Mouse (Mus musculus) CH12F3 (cell line): ENCODE data around the gene Cntnap1.

Experiments
- in situ Hi-C: fragments of 300-500 bp; cut with MboI; formaldehyde crosslinking; loops from 2 replicates; pipeline ENCODE4 v1.14.3; 2020; ENCODE audit warnings: low sequenced_read_pairs

The Cntnap1 gene

DNA sequence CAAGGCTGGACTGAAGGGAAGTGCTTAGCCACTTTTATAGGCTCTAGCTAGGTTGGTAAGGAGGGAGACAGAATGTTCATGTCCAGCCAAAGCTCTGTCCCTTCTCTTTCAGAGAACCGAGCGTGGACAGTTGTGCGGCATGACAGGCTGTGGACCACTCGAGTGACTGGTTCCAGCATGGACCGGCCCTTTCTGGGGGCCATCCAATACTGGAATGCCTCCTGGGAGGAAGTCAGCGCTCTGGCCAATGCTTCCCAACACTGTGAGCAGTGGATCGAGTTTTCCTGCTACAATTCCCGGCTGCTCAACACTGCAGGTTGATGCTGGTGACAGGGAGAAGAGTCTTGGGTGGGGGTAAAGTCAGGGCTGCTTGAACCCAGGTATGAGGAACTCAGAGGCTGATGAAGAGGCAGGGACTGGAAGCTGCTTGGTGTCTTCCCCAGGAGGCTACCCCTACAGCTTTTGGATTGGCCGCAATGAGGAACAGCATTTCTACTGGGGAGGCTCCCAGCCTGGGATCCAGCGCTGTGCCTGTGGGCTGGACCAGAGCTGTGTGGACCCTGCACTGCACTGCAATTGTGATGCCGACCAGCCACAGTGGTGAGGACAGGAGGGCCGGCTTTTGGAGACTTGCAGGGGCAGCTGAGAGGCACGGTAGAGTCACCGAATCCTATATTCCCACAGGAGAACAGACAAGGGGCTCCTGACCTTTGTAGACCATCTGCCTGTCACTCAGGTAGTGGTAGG lies 12.6 kb downstream of the Cntnap1 start:
- in situ Hi-C loops, result no loop called here

GRCm38 (mm10) chr11:101184984-101185383 lies 14.7 kb downstream of the Cntnap1 start:
- in situ Hi-C loops, result no loop called here

GRCm38 (mm10) chr11:101185441-101185840 lies 15.1 kb downstream of the Cntnap1 start:
- in situ Hi-C loops, result no loop called here

DNA sequence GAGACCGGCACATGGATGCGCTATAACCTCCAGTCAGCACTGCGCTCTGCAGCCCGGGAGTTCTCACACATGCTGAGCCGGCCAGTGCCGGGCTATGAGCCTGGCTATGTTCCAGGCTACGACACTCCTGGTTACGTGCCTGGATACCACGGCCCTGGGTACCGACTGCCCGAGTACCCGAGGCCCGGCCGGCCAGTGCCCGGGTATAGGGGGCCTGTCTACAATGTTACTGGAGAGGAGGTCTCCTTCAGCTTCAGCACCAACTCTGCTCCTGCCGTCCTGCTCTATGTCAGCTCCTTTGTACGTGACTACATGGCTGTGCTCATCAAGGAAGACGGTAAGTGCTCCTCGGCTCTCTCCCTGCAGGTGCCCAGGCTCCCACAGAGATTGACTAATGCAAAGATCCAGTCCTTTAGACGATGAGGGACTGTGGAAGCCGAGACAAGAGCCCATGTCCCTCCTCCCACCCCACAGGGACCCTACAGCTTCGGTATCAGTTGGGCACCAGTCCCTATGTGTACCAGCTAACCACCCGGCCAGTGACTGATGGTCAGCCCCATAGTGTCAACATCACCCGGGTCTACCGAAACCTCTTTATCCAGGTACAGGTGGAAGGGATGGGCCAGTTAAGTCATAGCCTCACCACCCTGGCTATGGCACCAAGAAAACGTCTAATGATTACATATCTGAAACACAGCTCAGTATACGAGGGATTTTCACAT lies 16.4 kb downstream of the Cntnap1 start:
- in situ Hi-C loops, result no loop called here

DNA sequence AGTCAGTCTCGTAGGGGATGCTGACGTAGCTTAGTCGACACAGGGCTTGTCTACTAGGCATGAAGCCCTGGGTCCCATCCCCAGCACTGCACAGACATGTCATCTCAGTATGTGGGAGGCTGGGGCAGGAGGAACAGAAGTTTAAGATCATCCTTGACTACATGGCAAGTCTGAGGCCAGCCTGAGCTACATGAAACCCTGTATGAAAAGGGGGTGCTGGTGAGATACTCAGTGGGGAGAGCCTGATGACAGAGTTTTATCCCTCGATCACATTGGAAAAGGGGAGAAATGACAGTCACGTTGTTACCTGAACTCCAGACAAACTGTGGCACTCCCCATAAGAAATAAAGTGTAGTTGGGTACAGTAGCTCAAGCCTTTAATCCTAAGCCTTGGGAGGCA lies 17.2 kb downstream of the Cntnap1 start:
- in situ Hi-C loops, result no loop called here

DNA sequence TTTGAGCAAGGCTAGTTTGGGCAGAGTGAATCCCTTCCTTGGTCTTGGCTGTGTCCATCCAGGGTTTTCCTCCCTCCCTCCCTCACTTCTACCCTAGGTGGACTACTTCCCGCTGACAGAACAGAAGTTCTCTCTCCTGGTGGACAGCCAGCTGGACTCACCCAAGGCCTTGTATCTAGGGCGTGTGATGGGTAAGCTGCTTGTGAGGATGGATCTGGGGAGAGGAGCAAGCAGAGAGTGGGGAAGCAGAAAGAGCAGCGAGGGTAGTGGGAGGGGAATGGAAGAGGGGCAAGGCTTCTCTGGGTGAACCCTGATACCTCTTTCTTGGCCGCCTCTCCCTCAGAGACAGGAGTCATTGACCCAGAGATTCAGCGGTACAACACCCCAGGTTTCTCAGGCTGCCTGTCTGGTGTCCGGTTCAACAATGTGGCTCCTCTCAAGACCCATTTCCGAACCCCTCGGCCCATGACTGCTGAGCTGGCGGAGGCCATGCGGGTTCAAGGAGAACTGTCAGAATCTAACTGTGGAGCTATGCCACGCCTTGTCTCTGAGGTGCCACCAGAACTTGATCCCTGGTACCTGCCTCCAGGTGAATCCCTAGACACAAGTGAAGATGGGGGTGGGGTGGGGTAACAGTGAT lies 18.0 kb downstream of the Cntnap1 start:
- in situ Hi-C loops, result no loop called here

DNA sequence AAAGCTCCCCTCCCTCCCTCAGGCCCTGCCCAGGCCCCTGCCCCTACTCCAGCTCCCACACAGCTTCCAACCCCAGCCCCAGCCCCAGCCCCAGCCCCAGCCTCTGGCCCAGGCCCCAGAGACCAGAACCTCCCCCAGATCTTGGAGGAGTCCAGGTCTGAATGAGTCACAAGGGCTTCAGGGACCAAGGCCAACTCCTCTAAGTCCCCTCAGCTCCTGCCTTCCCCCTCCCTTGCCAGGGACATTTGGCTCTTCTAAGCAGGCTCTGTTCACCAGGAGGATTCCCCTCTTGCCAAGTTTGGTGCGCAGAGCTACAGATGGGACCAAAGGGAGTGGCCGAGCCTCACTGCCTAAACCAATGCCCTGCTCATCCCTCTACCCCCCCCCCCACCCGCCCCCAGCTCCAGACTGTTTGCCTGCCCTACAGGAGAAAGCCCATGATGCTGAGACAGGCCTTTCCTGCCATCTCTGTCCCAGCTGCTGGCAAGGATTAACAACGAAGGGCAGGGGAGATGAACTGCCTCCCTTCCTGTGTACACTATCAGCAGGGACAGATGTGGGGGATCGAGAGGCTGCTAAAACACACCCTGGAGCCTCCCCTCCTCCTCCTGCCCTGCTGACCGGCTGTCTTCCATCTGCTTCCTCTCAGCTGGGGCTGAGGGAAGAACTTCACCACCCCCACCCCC lies 19.3 kb downstream of the Cntnap1 start:
- in situ Hi-C loops, result no loop called here

GRCm38 (mm10) chr11:101190181-101190912 lies 20.0 kb downstream of the Cntnap1 start:
- in situ Hi-C loops, result no loop called here

DNA sequence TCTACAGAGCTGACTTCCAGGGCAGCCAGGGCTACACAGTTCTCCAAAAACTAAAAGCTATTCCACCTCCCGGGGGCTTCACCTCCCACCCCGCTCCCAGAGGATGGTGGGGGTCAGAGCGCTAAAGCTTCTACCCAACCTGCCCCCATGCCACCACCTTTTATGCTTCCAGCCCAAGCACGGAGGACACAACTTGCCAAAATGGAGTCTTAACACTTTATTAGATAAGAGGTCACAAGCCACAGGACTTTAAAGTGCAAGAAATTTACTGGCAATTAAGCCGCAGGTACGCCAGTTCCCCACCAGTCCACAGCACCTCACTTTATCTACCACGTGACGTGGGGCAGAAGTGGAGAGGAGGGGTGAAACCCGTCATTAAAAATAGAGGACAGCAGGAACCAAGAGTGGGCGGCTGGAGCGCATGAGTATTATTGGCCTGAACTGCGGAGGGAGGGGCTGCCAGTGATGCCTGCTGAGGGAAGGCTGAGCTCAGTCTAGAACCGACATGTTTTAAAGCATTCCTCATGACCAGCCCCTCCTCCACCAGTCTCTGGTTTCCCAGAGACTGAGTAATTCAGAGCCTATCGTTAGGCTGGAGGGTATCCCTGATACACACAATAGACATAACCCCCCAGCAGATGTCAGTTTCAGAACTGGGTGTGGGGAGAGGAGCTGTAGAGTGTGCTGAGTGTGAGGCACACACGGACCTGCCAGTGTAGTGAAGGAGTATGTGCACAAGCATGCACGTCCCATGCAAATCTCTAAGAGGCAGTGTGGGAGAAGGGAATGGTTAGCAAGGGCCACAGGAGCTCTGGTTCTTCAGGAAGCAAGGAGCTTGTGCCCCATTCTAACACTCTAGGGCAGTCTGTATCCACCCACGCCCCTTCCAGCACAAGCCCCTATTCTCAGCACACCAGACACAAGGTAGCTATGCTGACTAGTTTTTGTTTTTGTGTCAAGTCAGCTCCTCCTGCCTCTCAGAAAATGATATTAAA lies 20.9 kb downstream of the Cntnap1 start:
- in situ Hi-C loops, result no loop called here

GRCm38 (mm10) chr11:101191919-101192470 lies 21.7 kb downstream of the Cntnap1 start:
- in situ Hi-C loops, result no loop called here

DNA sequence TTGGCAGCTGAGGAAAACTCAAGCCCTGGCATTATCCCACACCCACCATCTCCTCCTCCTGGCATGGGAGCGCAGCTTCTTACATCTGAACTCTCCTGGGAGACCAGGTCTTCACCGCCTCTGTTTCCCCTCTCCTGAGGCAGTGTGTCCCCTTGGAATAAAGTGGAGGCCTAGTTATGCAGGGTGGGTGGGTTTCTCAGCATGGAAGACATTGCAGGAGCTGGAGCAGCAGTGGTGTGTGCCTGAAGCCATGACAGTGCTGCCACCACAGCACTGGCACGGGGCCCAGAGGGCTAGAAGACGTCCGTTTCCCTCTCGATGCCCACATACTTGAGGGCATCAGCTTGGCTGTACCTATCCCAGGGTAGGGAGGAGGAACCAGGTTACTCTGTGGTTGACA lies 22.3 kb downstream of the Cntnap1 start:
- in situ Hi-C loops, result no loop called here

DNA sequence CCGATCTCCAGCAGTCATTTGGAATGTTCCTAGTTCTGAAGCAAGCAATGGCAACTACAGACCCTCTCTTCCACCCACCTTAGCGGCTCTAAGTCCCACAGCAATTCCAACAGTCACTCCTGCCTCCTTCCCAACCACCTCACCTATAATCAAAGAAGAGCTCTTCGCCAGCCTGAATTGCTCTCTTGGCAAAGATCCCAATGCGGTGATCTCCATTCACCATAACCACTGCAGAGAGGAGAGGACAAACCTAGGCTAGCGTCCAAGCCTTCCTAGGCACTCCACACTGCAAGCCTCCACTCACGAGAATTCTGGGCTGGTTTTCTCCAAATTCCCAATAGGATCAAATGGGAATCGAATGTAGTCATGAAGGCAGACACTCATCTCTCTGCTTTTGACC lies 22.8 kb downstream of the Cntnap1 start:
- in situ Hi-C loops, result no loop called here

GRCm38 (mm10) chr11:101194137-101194536 lies 23.8 kb downstream of the Cntnap1 start:
- in situ Hi-C loops, result no loop called here

GRCm38 (mm10) chr11:101194643-101195042 lies 24.3 kb downstream of the Cntnap1 start:
- in situ Hi-C loops, result no loop called here

DNA sequence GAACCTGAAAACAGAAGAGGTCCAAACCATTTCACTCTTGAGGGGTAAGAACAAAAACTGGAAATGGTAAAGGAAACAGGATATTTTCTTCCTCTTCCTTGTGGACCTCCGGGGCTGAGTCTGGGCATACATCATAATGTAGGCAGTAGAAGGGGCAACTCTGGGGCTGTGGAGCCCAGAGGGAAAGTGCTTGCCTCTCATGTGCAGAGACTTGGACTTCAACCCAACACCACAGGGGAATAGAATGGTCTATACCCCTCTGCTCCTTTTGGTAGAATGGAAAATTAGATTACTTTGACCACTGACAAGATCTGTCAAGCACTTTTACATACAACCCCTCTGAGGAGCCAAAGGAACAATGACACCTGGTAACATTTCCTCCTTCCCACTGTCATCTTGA lies 24.8 kb downstream of the Cntnap1 start:
- in situ Hi-C loops, result no loop called here

- in situ Hi-C loops, result no loop called here
Observed at GRCm38 (mm10) chr11:101195571-101195970, 25.2 kb downstream of the Cntnap1 start.

DNA sequence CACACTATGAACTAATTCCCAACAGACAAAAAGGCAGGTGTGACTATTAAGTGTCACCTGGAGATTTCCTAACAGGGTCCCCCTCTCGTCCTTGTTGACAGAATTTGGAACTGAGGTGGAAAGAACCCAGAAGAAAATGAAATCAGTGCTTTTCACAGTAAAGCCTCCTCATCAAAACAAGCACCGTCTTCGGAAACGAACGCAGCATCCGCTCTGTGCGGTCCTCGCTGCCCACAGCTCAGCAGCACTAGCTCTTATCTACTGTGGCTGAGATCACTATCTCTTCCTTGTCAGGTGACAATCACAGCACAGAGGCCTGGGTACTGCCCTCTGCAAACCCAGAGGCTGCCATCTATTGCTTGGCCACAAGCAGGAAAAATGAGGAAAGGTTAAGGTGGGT lies 25.9 kb downstream of the Cntnap1 start:
- in situ Hi-C loops, result no loop called here

DNA sequence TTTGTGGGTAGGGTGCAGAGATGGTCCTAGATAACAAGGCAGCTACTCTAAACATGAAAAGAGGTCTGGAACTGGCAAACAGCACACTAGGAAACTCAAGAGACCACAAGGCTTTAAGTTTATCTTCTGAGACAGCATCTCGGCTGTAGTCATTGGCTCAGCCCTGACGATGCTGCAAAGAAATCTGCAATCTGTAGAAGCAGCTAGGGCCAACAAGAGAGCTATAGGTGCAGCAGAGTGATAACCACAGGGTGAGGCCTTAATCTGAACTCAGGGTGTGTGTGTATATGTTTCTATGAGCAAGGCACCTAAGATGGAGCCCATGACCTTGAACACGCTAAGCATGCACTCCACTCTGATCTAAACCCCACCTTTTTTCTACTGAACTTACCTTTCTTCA lies 29.2 kb downstream of the Cntnap1 start:
- in situ Hi-C loops, result no loop called here

GRCm38 (mm10) chr11:101200986-101201385 lies 30.7 kb downstream of the Cntnap1 start:
- in situ Hi-C loops, result no loop called here
